Mouse (Mus musculus) midbrain, postnatal 0 days (tissue): Measurements from ENCODE around the gene H2al2a. TPM values are rescaled to one million over a fixed set of nuclear protein-coding genes. Genes with fewer than 3 reads are reported as not detected.
"Not testable (repeated sequence)": the region's sequence is repeated elsewhere in the genome, so short reads cannot be mapped to it uniquely, and the experiment has no call there.

ENCODE experiments used
- ATAC-seq: fragments of 200-750 bp; cut with Nextera tagmentation; 2 replicates; pipeline ENCODE4 v1.8.0; 2017; ENCODE audit warnings: moderate number of reproducible peaks, mild to moderate bottlenecking, moderate TSS enrichment, moderate library complexity; ENCODE audit not compliant: low FRiP score
- DNase-seq: peaks from one replicate; pipeline ENCODE4 v3.0.0-alpha.2; 2015; ENCODE audit warnings: low spot score
- H3K27ac ChIP-seq: fragments of 300-500 bp; sonication (generic); 2 replicates; pipeline ENCODE4 v1.5.1; 2014; ENCODE audit warnings: low read depth, mild to moderate bottlenecking, low read length, mixed read lengths
- H3K27me3 ChIP-seq: fragments of 300-500 bp; sonication (generic); 2 replicates; pipeline ENCODE4 v1.6.1; 2014; ENCODE audit warnings: low read length, control low read depth, mixed read lengths; ENCODE audit not compliant: insufficient read depth
- H3K36me3 ChIP-seq: fragments of 300-500 bp; sonication (generic); 2 replicates; pipeline ENCODE4 v1.6.1; 2014; ENCODE audit warnings: low read length, control low read depth, mixed read lengths; ENCODE audit not compliant: insufficient read depth
- H3K4me1 ChIP-seq: fragments of 300-500 bp; sonication (generic); 2 replicates; pipeline ENCODE4 v1.6.1; 2014; ENCODE audit warnings: mild to moderate bottlenecking, control low read depth, antibody characterized with exemption, low read length, mixed read lengths; ENCODE audit not compliant: insufficient read depth
- H3K4me2 ChIP-seq: fragments of 300-500 bp; sonication (generic); 2 replicates; pipeline ENCODE4 v1.6.1; 2014; ENCODE audit warnings: low read depth, mild to moderate bottlenecking, low read length, mixed read lengths; ENCODE audit not compliant: poor library complexity, severe bottlenecking
- H3K4me3 ChIP-seq: fragments of 300-500 bp; sonication (generic); 2 replicates; pipeline ENCODE4 v1.5.1; 2014; ENCODE audit warnings: low read depth, mild to moderate bottlenecking, low read length, moderate library complexity
- H3K9ac ChIP-seq: fragments of 300-500 bp; sonication (generic); replicated peaks from 2 replicates; pipeline ENCODE4 v1.6.1; 2014; ENCODE audit warnings: mild to moderate bottlenecking, low read length, moderate library complexity, mixed read lengths; ENCODE audit not compliant: poor library complexity, severe bottlenecking
- H3K9me3 ChIP-seq: fragments of 300-500 bp; sonication (generic); 2 replicates; pipeline ENCODE4 v1.6.1; 2016; ENCODE audit warnings: low read length, control low read depth
- CTCF ChIP-seq: IDR thresholded peaks from 2 replicates; pipeline ENCODE4 v1.5.1; 2016; ENCODE audit warnings: antibody characterized with exemption, mild to moderate bottlenecking
- WGBS: fragments of 180-500 bp; shearing (Covaris S2); extraction: QIAGEN DNeasy Blood & Tissue Kit; methylation state at CpG from one replicate; pipeline ENCODE4 v1.1.7; 2014; 5-methylcytosine and 5-hydroxymethylcytosine counted together
- polyA plus RNA-seq: library from polyadenylated mRNA; unstranded; fragments of >200 nt; fragmentation: Nextera tagmentation; extraction: Ambion mirVana; gene quantifications from 2 replicates; pipeline ENCODE4 v1.2.1, GENCODE M21; 2015
- total RNA-seq: library from RNA; depleted of rRNA; stranded (reverse); fragments of >200 nt; gene quantifications from 2 replicates; pipeline ENCODE4 v1.2.3, GENCODE M21; 2014; rRNA removed

H2al2a gene
- total and polyA plus RNA-seq, 2 experiments from 2014 or later = not detected

GRCm38 (mm10) chr2:17970187-17970586 is 26.6 kb downstream of the H2al2a start:
- no peak for TF ChIP-seq CTCF
- no peak overlapping the region for H3K4me2 ChIP-seq
- H3K9me3 ChIP-seq = no peaks in the 10 kb centered on the region
- ATAC-seq = no peak
- no peaks in the 10 kb centered on the region for H3K36me3 ChIP-seq
- H3K4me3 ChIP-seq = no peak overlapping the region
- H3K27me3 ChIP-seq = no peaks in the 10 kb centered on the region
- H3K27ac ChIP-seq = no peak overlapping the region
- no peaks in the 10 kb centered on the region for H3K4me1 ChIP-seq
- no peak overlapping the region for H3K9ac ChIP-seq
- DNase-seq = no peak

DNA sequence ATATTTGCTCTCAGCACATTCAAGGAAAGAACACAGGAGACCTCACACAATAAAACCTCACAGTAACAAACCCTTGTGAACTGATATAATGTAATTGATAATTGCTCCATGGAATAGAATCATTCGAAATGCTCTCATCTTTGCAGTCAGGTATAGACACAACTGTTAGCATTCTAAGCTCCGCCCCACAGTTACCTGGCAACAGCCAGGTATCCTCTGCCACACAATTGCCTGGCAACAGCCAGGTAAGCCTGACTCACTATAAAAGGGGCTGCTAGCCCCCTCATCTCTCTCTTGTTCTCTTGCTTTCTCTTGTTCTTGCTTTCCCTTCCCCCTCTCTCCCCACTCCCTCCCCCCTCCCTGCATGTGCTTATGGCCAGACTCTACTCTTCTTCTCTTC is 28.2 kb downstream of the H2al2a start:
- peak; percentile 75 for ATAC-seq
- Histone ChIP-seq H3K27me3 (no peaks in the 10 kb centered on the region), H3K9ac (no peak overlapping the region), H3K4me1 (no peaks in the 10 kb centered on the region), H3K27ac (no peak overlapping the region), H3K4me3 (no peak overlapping the region), H3K36me3 (no peaks in the 10 kb centered on the region), H3K4me2 (no peak overlapping the region), H3K9me3 (no peaks in the 10 kb centered on the region)
- TF ChIP-seq CTCF = no peak
- DNase-seq = peak; percentile 20
- WGBS = 81% methylated on average over 2 of the region's 2 CpGs

GRCm38 (mm10) chr2:17968037-17968436 is 28.7 kb downstream of the H2al2a start:
- not testable (repeated sequence) for H3K4me2 ChIP-seq, H3K36me3 ChIP-seq, H3K27me3 ChIP-seq, H3K9me3 ChIP-seq, H3K27ac ChIP-seq, DNase-seq, H3K9ac ChIP-seq, ATAC-seq, H3K4me3 ChIP-seq, H3K4me1 ChIP-seq
- WGBS = 91% methylated on average over 3 of the region's 3 CpGs

DNA sequence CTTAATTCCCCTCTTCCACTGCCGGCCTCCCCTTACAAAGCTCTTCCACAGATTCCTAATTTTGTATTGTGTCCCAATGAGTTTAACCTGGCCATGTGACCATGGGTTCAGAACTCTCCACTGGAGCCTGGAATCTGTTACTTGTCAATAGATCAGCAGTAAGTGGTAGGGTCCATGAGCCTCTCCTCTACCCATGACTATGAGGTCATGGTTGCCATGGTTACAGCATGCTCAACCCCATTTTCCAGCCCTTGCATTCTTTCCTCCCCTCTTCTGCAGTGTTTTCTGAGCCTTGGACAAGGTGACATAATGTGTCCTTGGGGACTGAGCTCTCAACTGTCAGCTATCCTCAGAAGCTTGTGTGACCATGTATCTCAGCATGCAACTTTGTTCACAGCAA is 37.3 kb downstream of the H2al2a start:
- no peak overlapping the region for H3K4me2 ChIP-seq
- WGBS = 79% methylated on average over 1 of the region's 1 CpGs
- H3K4me3 ChIP-seq = no peak overlapping the region
- no peaks in the 10 kb centered on the region for H3K9me3 ChIP-seq
- no peaks in the 10 kb centered on the region for H3K4me1 ChIP-seq
- ATAC-seq (no peak), DNase-seq (no peak)
- H3K36me3 ChIP-seq = no peaks in the 10 kb centered on the region
- no peak overlapping the region for H3K9ac ChIP-seq
- H3K27ac ChIP-seq = no peak overlapping the region
- no peak for TF ChIP-seq CTCF
- no peaks in the 10 kb centered on the region for H3K27me3 ChIP-seq

DNA sequence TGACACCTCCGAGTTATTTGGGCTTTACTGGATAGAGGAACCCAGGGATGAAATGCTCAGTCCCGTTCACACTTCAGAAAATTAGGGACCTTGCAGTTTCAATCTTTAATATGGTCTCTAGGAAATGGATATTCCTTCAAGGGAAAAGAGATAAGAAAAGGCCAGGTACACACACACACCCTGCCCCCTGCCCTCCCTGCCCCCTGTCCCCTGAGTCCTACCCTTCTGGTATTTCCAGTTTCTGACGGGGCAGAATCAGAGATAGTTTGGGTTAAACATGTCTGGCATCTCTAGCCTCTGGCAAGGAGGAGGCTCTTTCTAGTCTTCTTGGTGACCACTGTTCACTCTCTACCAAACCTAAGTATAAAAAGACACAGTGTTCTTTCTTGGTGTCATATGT is 49.9 kb downstream of the H2al2a start:
- WGBS = 90% methylated on average over 3 of the region's 3 CpGs
- no peak overlapping the region for H3K4me2 ChIP-seq
- no peak for ATAC-seq
- TF ChIP-seq CTCF = no peak
- no peaks in the 10 kb centered on the region for H3K4me1 ChIP-seq
- no peak overlapping the region for H3K9ac ChIP-seq
- no peak for DNase-seq
- H3K27me3 ChIP-seq = no peaks in the 10 kb centered on the region
- H3K4me3 ChIP-seq = no peak overlapping the region
- no peak overlapping the region for H3K27ac ChIP-seq
- no peaks in the 10 kb centered on the region for H3K36me3 ChIP-seq
- H3K9me3 ChIP-seq = no peaks in the 10 kb centered on the region

Other genes with a start within 250 kb of the H2al2a start
- 2.4 and 3.6 TPM in 2 replicates for gene A930004D18Rik, start 40.8 kb upstream of the H2al2a start, total RNA-seq
- gene A930004D18Rik, start 40.8 kb upstream of the H2al2a start, polyA plus RNA-seq = 9.7 and 10.3 TPM in 2 replicates
- 12.1 and 12.4 TPM in 2 replicates for gene Skida1, start 52.1 kb upstream of the H2al2a start, total RNA-seq
- 3.5 and 4.3 TPM in 2 replicates for gene Skida1, start 52.1 kb upstream of the H2al2a start, polyA plus RNA-seq
- 22.7 and 96.5 TPM in 2 replicates for gene Mllt10, start 58.3 kb upstream of the H2al2a start, total RNA-seq
- gene Mllt10, start 58.3 kb upstream of the H2al2a start, polyA plus RNA-seq = 23.9 and 28.9 TPM in 2 replicates